Mouse (Mus musculus): ENCODE data around the gene Jph2.

Jph2 gene

GRCm38 (mm10) chr2:163397905-163398304 lies at the start of gene Jph2:
Gene Jph2, minus strand, starts transcription at chr2:163397993.
- no peak for DNase-seq (ENCODE audit: extremely low read depth, low read depth, low spot score)

GRCm38 (mm10) chr2:163447375-163447774 lies 49.6 kb upstream of the Jph2 start:
- no peak for DNase-seq (ENCODE audit: extremely low read depth, low read depth, low spot score)

GRCm38 (mm10) chr2:163444017-163444416 lies 46.2 kb upstream of the Jph2 start:
- DNase-seq (ENCODE audit: extremely low read depth, low read depth, low spot score), result no peak

DNA sequence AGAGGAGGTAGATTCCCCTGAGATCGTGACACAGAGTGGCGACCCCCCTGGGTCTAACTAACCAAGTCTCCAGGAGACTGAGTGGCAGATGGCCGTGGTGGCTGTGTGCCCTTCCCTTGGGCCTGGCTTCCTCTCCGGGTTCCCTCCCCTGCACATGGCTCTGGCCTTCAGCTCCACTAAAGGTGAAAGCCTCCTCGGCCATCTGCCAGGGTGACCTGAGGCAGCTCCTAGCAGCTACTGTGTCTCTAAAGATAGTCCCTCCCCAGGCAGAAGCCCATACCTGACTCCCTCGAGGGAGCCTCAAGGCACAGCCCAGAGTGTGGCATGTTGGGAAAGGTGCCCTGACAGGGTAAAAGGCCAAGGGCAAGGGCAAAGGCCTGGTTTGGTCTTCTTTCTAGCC lies 45.8 kb upstream of the Jph2 start:
- DNase-seq (ENCODE audit: extremely low read depth, low read depth, low spot score), result no peak

- no peak for DNase-seq (ENCODE audit: extremely low read depth, low read depth, low spot score)
Observed at GRCm38 (mm10) chr2:163439488-163439887, 41.7 kb upstream of the Jph2 start.

- no peak for DNase-seq (ENCODE audit: extremely low read depth, low read depth, low spot score)
Observed at GRCm38 (mm10) chr2:163438619-163439451, 41.0 kb upstream of the Jph2 start.

DNA sequence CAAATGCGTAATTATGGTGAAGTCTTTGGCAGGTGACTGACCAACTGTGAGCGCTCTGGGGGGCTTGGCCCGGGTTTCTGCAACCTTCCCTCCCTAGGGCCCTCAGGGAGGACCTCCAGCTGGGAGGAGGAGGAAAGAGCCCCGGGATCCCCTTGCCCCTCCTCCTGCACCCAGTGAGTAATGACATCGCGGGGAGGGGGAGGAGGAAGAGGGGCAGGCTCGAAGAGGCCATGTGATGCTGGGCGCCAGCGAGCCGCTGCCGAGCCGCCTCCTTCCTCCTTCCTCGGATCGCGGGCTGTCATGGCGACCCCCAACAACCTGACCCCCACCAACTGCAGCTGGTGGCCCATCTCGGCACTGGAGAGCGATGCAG lies 40.4 kb upstream of the Jph2 start, which contains the start of gene Gdap1l1:
Gene Gdap1l1 (plus strand): TSS at position 231 of the 373 bp plus-strand sequence.
- DNase-seq (ENCODE audit: extremely low read depth, low read depth, low spot score), result no peak

DNA sequence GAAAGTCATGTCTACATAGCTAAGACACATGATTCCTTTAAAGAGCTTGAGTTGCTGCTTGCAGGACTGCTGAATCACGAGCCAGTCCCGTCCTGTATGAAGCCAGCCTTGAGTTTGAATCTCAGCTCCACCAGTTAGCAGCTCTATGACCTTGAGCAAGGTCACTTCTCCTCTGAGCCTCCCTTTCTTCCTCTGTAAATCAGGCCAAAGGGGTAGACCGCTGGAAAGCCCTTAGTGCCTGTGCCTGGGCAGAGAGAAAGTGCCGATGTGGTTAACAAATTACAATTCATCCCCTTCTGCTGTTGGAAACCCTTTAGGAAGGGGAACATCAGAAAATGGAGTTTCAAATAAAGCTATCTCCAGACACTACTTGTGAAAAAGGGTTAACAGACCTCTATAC lies 40.0 kb upstream of the Jph2 start:
- DNase-seq (ENCODE audit: extremely low read depth, low read depth, low spot score), result no peak

GRCm38 (mm10) chr2:163433971-163434370 lies 36.2 kb upstream of the Jph2 start:
- DNase-seq (ENCODE audit: extremely low read depth, low read depth, low spot score), result no peak

DNA sequence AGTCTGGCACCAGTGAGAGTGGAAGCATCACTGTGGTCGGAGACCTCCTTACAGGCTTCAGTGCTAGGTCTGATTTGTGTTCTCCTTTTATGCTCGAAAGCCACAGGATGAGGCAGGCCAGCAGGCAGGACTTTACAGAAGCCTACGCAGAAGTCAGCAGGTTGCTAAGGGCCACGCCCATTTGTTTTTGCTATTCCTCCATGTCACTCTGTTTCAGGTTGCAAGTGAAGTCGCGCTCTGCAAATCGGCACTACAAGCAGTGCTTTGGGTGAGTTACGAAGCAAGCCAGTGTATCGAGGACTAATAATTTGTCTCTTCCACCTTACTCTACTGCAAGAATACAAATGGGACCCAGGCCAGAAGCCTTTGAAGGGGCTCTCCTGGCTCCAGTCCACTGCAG lies 33.5 kb upstream of the Jph2 start:
- DNase-seq (ENCODE audit: extremely low read depth, low read depth, low spot score), result no peak

DNA sequence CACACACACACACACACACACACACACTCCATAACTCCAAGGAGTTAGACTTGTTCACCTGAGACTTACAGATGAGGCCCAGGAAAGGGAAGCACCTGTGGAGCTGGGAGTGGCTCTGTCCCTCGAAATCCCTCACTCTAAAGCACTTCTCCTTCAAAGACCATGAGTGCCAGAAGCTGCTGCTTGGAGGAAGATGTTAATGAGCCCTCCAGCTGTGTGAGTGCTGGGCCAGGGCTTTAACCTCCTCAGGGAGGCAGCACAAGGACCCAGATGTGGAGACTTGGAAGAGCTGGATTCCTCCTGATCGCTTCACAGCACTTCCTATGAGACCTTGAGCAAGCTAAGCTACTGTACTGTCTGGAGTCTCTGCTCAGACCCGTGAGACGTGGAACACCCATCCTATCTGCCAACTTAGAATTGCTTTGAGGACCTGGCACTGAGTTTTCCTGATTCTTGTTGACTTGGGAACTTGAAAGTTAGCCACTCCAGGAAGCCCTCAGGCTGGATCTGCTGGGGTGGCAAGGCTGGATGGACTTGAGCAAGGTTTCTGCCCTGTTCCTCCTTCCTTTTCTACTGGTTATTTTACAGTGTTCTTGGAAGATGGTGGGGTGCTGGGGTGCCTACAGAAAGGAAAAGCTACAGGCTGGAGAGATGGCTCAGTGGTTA lies 30.7 kb upstream of the Jph2 start:
- DNase-seq (ENCODE audit: extremely low read depth, low read depth, low spot score), result no peak

- no peak for DNase-seq (ENCODE audit: extremely low read depth, low read depth, low spot score)
Observed at GRCm38 (mm10) chr2:163424597-163424996, 26.8 kb upstream of the Jph2 start, which contains the start of gene Oser1. Gene Oser1, minus strand, starts transcription at chr2:163424697.

- no peak for DNase-seq (ENCODE audit: extremely low read depth, low read depth, low spot score)
Observed at GRCm38 (mm10) chr2:163422895-163423660, 25.3 kb upstream of the Jph2 start.

- no peak for DNase-seq (ENCODE audit: extremely low read depth, low read depth, low spot score)
Observed at GRCm38 (mm10) chr2:163420366-163420886, 22.6 kb upstream of the Jph2 start.

GRCm38 (mm10) chr2:163419346-163420045 lies 21.7 kb upstream of the Jph2 start:
- peak; percentile 92 for DNase-seq (ENCODE audit: extremely low read depth, low read depth, low spot score)

GRCm38 (mm10) chr2:163418841-163419345 lies 21.1 kb upstream of the Jph2 start:
- no peak for DNase-seq (ENCODE audit: extremely low read depth, low read depth, low spot score)

GRCm38 (mm10) chr2:163417830-163418229 lies 20.0 kb upstream of the Jph2 start:
- no peak for DNase-seq (ENCODE audit: extremely low read depth, low read depth, low spot score)

DNA sequence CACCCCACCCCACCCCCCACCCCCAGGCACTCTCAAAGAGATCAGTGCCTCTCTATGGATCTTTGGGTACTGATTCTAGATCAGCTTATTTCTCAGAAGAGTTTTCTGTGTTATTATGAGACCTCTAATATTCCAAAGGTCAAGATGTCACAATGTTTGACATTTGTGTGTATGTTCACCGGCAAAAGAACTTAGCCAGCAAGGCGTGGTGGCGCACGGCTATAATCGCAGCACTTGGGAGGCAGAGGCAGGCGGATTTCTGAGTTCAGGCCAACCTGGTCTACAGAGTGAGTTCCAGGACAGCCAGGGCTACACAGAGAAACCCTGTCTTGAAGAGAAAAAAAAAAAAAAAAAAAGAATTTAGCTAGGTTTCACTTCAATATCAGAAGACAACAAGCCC lies 19.2 kb upstream of the Jph2 start:
- DNase-seq (ENCODE audit: extremely low read depth, low read depth, low spot score), result no peak

- DNase-seq (ENCODE audit: extremely low read depth, low read depth, low spot score), result no peak
Observed at GRCm38 (mm10) chr2:163412846-163413590, 15.2 kb upstream of the Jph2 start.

DNA sequence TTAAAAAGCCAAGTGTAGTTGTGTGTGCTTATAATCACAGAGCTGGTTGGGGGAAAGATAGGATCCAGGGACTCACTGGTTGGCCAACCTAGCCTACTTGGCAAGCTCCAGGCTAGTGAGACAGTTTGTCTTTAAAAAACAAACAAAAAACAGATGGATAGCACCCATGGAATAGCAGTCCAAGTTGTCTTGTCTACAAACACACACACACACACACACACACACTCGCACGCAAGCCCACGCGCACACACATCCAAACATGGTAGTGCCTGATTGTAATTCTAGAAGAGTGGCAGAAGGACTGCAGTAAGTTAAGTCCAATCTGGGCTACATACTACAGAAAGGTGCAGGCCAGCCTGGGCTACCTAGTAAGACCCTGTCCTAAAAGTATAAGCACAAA lies 14.6 kb upstream of the Jph2 start:
- DNase-seq (ENCODE audit: extremely low read depth, low read depth, low spot score), result no peak

Measured in fat pad, adult 2 months (tissue).